Mouse (Mus musculus) kidney, embryonic 15.5 days (tissue): ENCODE measurements at regions not wholly inside any gene's neighbourhood (a gene's known extent, or its start where the extent isn't known, plus 50 kb on each side); places are given as distances from the start of the nearest gene placed in this dataset.

Source experiments
- ATAC-seq: fragments of 200-750 bp; cut with Nextera tagmentation; replicated peaks from 2 replicates; pipeline ENCODE4 v1.8.0; 2017; ENCODE audit warnings: moderate TSS enrichment; ENCODE audit not compliant: low FRiP score
- H3K27ac ChIP-seq: fragments of 300-500 bp; sonication (generic); 2 replicates; pipeline ENCODE4 v1.5.1; 2015; ENCODE audit warnings: mild to moderate bottlenecking, inconsistent platforms
- H3K27me3 ChIP-seq: fragments of 300-500 bp; sonication (generic); 2 replicates; pipeline ENCODE4 v1.6.1; 2015; ENCODE audit warnings: inconsistent platforms
- H3K36me3 ChIP-seq: fragments of 300-500 bp; sonication (generic); 2 replicates; pipeline ENCODE4 v1.6.1; 2015; ENCODE audit warnings: inconsistent platforms
- H3K4me1 ChIP-seq: fragments of 300-500 bp; sonication (generic); 2 replicates; pipeline ENCODE4 v1.6.1; 2015; ENCODE audit warnings: inconsistent platforms
- H3K4me2 ChIP-seq: fragments of 300-500 bp; sonication (generic); 2 replicates; pipeline ENCODE4 v1.6.1; 2015; ENCODE audit warnings: moderate library complexity, mild to moderate bottlenecking, inconsistent platforms
- H3K4me3 ChIP-seq: fragments of 300-500 bp; sonication (generic); replicated peaks from 2 replicates; pipeline ENCODE4 v1.5.1; 2015; ENCODE audit warnings: mild to moderate bottlenecking, inconsistent platforms
- H3K9ac ChIP-seq: fragments of 300-500 bp; sonication (generic); 2 replicates; pipeline ENCODE4 v1.6.1; 2015; ENCODE audit warnings: mild to moderate bottlenecking, inconsistent platforms
- H3K9me3 ChIP-seq: fragments of 300-500 bp; sonication (generic); replicated peaks from 2 replicates; pipeline ENCODE4 v1.6.1; 2016; ENCODE audit warnings: inconsistent platforms
- WGBS: fragments of 180-500 bp; shearing (Covaris S2); methylation state at CpG from one replicate; pipeline ENCODE4 v1.1.7; 2015; ENCODE audit warnings: mixed read lengths; 5-methylcytosine and 5-hydroxymethylcytosine counted together

DNA sequence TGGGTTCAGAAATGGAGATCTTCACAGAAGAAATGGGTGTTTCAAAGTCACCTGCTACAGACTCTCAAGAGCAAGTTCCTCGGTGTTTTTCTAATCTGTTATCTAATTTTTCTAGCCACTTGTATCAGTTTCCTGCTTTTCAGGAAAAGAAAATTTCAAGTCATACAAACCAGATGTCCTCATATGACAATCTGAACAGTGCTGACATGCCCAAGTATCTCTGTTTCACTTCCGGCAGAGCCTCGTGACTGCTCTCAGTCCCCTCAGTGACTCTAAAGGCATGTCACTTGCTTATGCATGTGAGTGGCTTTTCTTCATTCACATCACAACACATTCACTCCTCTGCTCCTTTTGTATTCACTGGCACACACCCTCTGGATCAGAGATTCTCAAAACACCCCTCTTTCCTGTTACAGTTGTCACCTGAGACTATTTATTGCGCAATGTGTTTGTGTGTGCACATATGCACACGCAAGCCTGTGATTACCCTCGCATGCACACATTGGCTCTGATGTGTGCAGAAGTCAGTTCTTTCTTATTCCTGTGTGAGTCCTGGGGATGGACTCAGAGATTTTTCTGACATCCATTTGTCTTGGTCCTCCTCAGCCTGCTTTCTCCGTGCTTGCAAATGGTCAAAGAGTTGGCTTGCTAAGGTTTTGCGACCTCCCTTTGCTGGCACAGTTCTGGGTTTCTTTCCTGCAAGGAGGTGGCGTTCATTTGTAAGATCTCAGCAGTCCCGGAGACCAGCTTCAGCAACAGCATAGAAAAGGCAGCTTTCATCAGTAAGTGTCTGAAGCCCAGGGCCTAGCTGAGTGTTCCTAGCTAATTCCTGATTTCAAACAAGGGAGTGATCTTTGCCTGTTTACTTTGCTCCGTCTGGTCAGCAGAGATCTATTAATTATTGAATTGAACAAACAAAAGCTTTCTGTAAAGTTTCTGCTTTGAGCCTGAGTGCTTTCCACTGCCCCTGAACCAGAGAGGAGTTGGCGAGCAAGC is 95.6 kb upstream of the Dazl start:
- H3K9me3 ChIP-seq: no peaks in the 10 kb centered on the region
- no peak overlapping the region for H3K27ac ChIP-seq
- H3K9ac ChIP-seq: no peak overlapping the region
- ATAC-seq: no peak
- H3K36me3 ChIP-seq: no peaks in the 10 kb centered on the region
- 71% methylated on average over 12 of the region's 12 CpGs for WGBS
- H3K4me1 ChIP-seq: peaks cover 11% of the 10 kb centered on the region
- H3K27me3 ChIP-seq: no peaks in the 10 kb centered on the region
- H3K4me3 ChIP-seq: no peak overlapping the region
- H3K4me2 ChIP-seq: no peak overlapping the region

GRCm38 (mm10) chr17:50390151-50390550 is 96.7 kb upstream of the Dazl start:
- WGBS: 79% methylated on average over 1 of the region's 1 CpGs

DNA sequence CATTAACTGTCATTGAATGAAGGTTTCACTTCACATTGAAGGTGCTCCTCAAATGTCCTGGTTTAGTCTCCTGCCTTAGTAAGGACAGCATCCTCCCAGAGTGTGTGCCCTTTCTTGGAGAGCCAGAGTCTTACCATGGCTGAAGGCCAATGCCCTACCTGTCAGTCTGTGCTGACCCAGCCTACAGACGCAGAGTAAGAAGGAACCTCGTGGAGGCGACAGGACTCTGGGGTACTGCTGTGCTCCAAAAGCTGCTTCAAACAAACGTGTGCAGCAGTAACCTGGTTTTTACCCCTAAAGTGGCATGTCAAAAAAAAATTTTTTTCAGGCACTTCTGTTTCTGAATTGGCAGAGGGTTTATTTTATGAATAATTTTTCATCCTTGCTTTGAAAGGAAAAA is 97.8 kb upstream of the Dazl start:
- no peaks in the 10 kb centered on the region for H3K27me3 ChIP-seq
- WGBS: 92% methylated on average over 4 of the region's 4 CpGs
- no peak overlapping the region for H3K4me2 ChIP-seq
- H3K27ac ChIP-seq: no peak overlapping the region
- no peak for ATAC-seq
- H3K36me3 ChIP-seq: no peaks in the 10 kb centered on the region
- peaks cover 12% of the 10 kb centered on the region for H3K4me1 ChIP-seq
- no peak overlapping the region for H3K4me3 ChIP-seq
- no peak overlapping the region for H3K9ac ChIP-seq
- no peaks in the 10 kb centered on the region for H3K9me3 ChIP-seq

More at GRCm38 (mm10) chr17:50390151-50390550, 96.7 kb upstream of the Dazl start:
- ATAC-seq: no peak
- H3K9me3 ChIP-seq: no peaks in the 10 kb centered on the region
- no peaks in the 10 kb centered on the region for H3K27me3 ChIP-seq
- H3K4me2 ChIP-seq: no peak overlapping the region
- no peaks in the 10 kb centered on the region for H3K36me3 ChIP-seq
- peaks cover 12% of the 10 kb centered on the region for H3K4me1 ChIP-seq
- no peak overlapping the region for H3K9ac ChIP-seq
- no peak overlapping the region for H3K4me3 ChIP-seq
- no peak overlapping the region for H3K27ac ChIP-seq

DNA sequence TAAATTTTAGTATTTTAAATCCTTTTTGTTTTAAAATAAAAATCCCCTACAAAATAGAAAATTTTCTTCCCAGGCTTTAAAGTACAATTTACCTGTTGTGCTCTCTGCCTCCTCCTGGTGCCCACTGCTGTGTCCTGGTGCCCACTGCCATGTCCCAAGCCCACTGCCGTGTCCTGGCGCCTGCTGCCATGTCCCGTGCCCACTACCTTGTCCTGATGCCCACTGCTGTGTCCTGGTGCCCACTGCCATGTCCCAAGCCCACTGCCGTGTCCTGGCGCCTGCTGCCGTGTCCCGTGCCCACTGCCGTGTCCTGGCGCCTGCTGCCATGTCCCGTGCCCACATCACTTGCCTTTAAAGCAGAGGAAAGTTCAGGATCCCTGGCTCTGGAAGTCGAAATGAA is 98.6 kb upstream of the Dazl start:
- WGBS: 90% methylated on average over 11 of the region's 11 CpGs
- no peak overlapping the region for H3K4me3 ChIP-seq
- ATAC-seq: no peak

DNA sequence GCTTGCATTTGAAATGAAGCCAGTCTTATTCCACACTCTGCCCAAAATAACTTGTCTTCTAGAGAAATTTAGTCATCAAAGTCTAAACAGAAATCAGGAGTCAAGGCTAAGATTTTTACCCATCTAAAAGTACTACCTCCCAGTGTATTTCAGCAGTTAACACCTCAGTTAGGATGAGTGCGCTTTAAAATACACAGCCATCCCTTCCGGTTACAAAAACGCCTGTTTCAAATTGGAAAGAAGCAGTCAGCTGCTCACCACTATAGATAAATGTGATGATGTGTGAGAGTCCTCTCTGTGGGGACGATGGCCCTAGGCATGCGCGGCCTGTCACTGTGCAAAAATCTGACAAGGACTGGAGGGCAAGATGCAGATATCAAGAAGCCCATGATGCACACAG is 99.0 kb upstream of the Dazl start:
- WGBS: 87% methylated on average over 6 of the region's 6 CpGs
- H3K4me3 ChIP-seq: no peak overlapping the region
- H3K36me3 ChIP-seq: no peaks in the 10 kb centered on the region
- H3K27ac ChIP-seq: no peak overlapping the region
- no peaks in the 10 kb centered on the region for H3K27me3 ChIP-seq
- H3K4me2 ChIP-seq: no peak overlapping the region
- peaks cover 12% of the 10 kb centered on the region for H3K4me1 ChIP-seq
- no peak overlapping the region for H3K9ac ChIP-seq
- ATAC-seq: no peak
- no peaks in the 10 kb centered on the region for H3K9me3 ChIP-seq

More for the DNA sequence above, 98.6 kb upstream of the Dazl start:
- Histone ChIP-seq H3K36me3 (no peaks in the 10 kb centered on the region), H3K27ac (no peak overlapping the region), H3K4me1 (peaks cover 12% of the 10 kb centered on the region), H3K9me3 (no peaks in the 10 kb centered on the region), H3K4me2 (no peak overlapping the region), H3K27me3 (no peaks in the 10 kb centered on the region), H3K9ac (no peak overlapping the region)

GRCm38 (mm10) chr17:50392966-50393365 is 99.5 kb upstream of the Dazl start:
- no peak for ATAC-seq
- Histone ChIP-seq H3K4me1 (peaks cover 12% of the 10 kb centered on the region), H3K9me3 (no peaks in the 10 kb centered on the region), H3K4me3 (no peak overlapping the region), H3K4me2 (no peak overlapping the region), H3K27me3 (no peaks in the 10 kb centered on the region), H3K27ac (no peak overlapping the region), H3K36me3 (no peaks in the 10 kb centered on the region), H3K9ac (no peak overlapping the region)
- 87% methylated on average over 2 of the region's 2 CpGs for WGBS

DNA sequence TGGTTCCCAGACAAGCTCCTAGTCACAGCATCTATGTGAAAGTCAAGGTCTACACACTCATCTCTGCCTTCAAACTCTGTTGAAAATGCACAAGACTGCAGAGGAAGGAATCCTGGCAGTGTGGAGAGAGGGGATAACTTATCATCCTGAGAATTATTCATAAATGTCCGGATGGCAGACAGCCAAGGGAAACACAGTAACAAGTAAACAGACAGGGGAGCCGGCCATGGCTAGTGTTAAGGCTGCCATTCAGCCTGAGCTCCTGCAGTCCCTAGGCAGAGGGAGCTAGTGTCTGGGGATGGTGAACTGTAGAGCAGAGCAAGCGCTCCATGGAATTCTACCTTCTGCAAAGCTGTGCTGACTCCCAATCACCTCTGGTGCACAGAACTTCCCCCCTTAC is 100.3 kb upstream of the Dazl start:
- H3K4me3 ChIP-seq: no peak overlapping the region
- H3K27me3 ChIP-seq: no peaks in the 10 kb centered on the region
- ATAC-seq: peak; percentile 62; the same call in 1 of the 2 replicates
- no peaks in the 10 kb centered on the region for H3K36me3 ChIP-seq
- peaks cover 12% of the 10 kb centered on the region for H3K4me1 ChIP-seq
- H3K9me3 ChIP-seq: no peaks in the 10 kb centered on the region
- 45% methylated on average over 3 of the region's 3 CpGs for WGBS
- no peak overlapping the region for H3K9ac ChIP-seq
- no peak overlapping the region for H3K27ac ChIP-seq
- H3K4me2 ChIP-seq: no peak overlapping the region

- H3K9ac ChIP-seq: no peak overlapping the region
- H3K9me3 ChIP-seq: no peaks in the 10 kb centered on the region
- H3K4me2 ChIP-seq: no peak overlapping the region
- H3K27me3 ChIP-seq: no peaks in the 10 kb centered on the region
- ATAC-seq: no peak
- H3K36me3 ChIP-seq: no peaks in the 10 kb centered on the region
- 88% methylated on average over 1 of the region's 1 CpGs for WGBS
- peaks cover 9% of the 10 kb centered on the region for H3K4me1 ChIP-seq
- no peak overlapping the region for H3K27ac ChIP-seq
- no peak overlapping the region for H3K4me3 ChIP-seq
These were observed 101.4 kb upstream of the Dazl start for GRCm38 (mm10) chr17:50394801-50395200.

DNA sequence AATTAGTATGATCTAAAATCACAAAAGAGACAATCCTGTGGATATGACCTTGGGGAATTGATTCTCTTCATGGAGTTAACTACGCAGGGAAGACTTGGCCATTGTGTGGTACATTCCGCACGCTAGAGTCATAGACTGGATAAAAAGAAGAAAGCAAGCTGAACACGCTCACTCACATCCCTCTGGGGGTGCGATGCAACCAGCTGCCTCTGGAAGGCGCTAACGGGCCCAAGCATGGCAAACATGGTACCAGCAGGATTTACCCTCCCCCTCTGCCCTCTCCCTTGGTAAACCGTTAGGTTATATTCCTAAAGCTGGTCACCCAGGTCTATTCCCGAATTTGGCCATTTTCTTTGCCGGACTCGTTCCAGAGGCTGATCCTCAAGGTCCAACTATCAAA is 102.2 kb upstream of the Dazl start:
- 96% methylated on average over 11 of the region's 11 CpGs for WGBS
- ATAC-seq: no peak
- no peak overlapping the region for H3K27ac ChIP-seq
- H3K4me3 ChIP-seq: no peak overlapping the region
- no peaks in the 10 kb centered on the region for H3K36me3 ChIP-seq
- H3K9me3 ChIP-seq: no peaks in the 10 kb centered on the region
- H3K9ac ChIP-seq: no peak overlapping the region
- H3K27me3 ChIP-seq: no peaks in the 10 kb centered on the region
- H3K4me1 ChIP-seq: peaks cover 9% of the 10 kb centered on the region
- no peak overlapping the region for H3K4me2 ChIP-seq

DNA sequence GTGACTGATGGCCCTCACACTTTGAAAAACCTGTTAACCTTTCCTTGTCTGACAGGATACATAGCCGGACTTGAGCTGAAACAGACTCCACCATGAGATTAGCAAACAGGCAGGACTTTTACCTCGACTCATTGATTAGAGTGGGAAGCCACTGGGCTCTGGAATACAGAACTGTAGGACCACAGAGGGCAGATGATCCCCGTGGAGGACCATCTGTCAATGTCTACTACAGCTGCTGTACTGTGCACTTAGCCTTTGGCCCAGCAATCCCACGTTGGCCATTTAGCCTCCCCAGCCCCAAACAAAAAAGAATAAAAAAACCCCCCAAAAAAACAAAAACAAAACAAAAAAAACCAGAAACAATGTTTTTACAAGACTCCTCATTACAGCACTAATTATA is 103.9 kb upstream of the Dazl start:
- Histone ChIP-seq H3K27me3 (no peaks in the 10 kb centered on the region), H3K27ac (no peak overlapping the region), H3K36me3 (no peaks in the 10 kb centered on the region), H3K4me3 (no peak overlapping the region), H3K9me3 (no peaks in the 10 kb centered on the region), H3K4me2 (no peak overlapping the region), H3K4me1 (peaks cover 9% of the 10 kb centered on the region), H3K9ac (no peak overlapping the region)
- ATAC-seq: no peak
- WGBS: 46% methylated on average over 4 of the region's 4 CpGs

DNA sequence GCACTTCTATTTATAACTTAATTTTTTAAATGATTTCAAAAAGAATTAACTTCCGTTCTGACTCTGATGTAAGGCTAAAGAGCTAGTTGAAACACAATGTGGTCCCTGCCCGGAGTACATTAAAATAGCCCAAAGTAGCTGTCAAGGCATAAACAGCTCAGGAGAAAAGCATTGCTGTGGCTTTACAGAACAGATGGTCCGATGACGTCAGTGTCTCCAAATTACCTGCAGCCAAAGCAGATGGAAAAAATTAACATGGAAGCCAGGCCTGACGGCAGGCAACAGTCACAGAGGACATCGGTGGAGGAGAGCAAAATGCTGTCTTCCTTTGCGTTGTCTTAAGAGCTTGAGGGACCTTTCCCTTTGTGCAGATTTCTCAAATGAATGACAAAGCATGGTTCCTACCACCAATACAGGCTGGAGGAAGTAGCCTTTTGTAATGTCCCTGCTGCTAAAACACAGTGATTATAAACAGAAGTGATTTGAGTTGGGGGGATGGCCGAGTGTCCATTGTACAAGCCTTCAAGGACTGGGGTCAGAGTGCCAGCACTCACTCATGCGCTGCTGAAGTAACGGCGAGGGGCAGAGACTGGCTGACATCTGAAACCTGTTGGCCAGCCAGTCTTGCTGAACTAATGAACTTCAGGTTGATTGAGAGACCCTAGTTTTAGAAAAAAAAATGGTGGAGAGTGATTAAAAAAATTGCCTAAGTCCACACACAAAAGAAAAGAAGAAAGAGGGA is 101.8 kb upstream of the Plcl2 start:
- peak; percentile 78 for ATAC-seq
- Histone ChIP-seq H3K9me3 (no peaks in the 10 kb centered on the region), H3K36me3 (no peaks in the 10 kb centered on the region), H3K27me3 (no peaks in the 10 kb centered on the region), H3K4me1 (peaks cover 4% of the 10 kb centered on the region; the same call in 1 of the 2 replicates), H3K9ac (no peak overlapping the region), H3K27ac (no peak overlapping the region), H3K4me3 (no peak overlapping the region), H3K4me2 (no peak overlapping the region)
- 45% methylated on average over 11 of the region's 11 CpGs for WGBS

- 80% methylated on average over 10 of the region's 10 CpGs for WGBS
- H3K4me1 ChIP-seq: peaks cover 4% of the 10 kb centered on the region; the same call in 1 of the 2 replicates
- H3K4me3 ChIP-seq: no peak overlapping the region
- no peaks in the 10 kb centered on the region for H3K9me3 ChIP-seq
- H3K27me3 ChIP-seq: no peaks in the 10 kb centered on the region
- no peak for ATAC-seq
- H3K36me3 ChIP-seq: no peaks in the 10 kb centered on the region
- H3K27ac ChIP-seq: no peak overlapping the region
- no peak overlapping the region for H3K9ac ChIP-seq
- no peak overlapping the region for H3K4me2 ChIP-seq
These were observed 100.6 kb upstream of the Plcl2 start for GRCm38 (mm10) chr17:50408581-50408980.
